Mouse (Mus musculus) retina, embryonic 14.5 days (tissue): ENCODE measurements around the gene Cdk11b.
A peak's percentile ranks its signal among the peaks of the same experiment; 100 is the strongest.

Source experiments
- DNase-seq: peaks from one replicate; pipeline ENCODE4 v3.0.0-alpha.2; 2015; ENCODE audit warnings: low spot score

Cdk11b gene

DNA sequence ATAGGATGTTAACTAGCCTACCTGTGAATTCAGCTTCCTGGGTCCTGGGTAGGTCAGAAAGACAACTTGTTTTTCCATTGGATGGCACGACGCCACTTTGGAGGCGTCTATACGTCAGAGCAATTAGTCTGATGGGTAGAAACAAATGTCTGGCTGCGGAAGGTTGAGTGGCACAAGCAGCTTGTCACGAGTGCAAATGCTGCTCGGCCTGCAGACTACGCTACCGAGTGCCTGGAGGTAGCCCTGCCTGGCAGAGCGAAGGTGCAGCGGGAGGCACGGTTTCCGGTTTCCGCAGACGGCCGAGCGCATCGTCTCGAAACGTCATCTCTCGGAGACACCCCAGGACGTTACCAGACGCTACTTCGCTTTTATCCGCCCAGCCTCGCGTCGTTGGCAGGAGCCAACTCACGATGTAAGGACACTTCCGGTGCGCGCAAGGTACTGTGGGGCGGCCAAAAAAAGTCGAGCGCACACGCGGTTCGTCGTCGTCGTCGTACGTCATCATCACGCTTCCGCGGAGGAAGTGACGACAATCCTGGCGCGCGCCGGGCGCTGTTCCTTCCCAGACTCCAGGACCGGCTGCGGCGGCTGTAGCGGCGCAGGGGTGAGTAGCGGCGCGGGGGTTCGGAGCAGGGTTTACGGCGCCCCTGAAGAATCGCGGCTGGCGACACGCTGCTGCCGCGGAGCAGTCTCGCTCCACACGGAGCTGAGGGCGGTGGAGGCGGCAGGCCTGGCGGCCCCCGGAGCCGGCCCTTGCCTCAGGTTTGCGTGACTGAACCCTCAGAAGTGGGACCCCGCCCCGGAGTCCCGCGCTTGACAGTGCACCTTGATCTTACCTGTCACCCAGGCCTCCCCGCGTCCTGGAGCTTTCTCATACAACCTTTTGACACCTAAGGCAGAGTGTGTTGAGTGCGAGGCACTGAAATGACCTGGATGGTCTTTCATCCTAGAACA lies at the start of gene Cdk11b:
Gene Cdk11b (plus strand): TSS at position 517 of the 954 bp plus-strand sequence.
- peak; percentile 97 for DNase-seq

DNA sequence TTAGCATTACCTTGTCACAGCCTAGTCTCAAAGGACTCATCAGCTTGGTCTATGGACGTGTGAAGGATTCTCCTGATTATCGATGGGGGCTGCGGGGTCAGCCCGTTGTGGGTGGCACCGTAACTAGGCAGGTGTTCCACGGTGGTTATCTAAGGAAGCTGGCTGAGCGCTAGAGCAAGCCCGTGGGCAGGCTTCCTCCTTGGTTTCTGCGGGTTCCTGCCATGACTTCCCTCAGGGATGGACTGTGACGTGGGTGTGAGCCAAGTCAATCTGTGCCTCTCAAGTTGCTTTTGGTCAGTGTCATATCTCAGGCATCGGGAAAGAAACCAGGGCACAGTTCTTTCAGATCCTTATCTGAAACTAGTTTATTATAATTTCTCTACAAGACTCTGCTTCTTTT lies 49.7 kb upstream of the Cdk11b start:
- no peak for DNase-seq

DNA sequence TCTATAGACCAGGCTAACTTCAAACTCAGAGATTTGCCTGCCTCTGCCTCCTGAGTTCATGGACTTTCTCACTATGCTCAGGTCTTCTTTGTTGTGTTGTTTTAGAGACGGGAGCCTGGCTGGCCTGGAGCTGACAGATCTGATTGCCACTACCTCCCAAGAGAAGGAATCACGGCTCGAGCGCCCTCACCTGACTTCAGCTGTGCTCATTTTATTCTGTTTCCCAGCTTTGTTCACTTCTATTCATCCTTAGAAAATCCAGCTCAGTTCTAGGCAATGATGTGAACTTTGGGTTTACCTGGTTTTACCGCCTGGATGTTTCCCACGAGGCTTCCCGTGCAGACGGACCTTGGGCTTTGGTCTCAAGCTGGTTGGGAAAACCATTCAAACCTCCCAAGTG lies 49.1 kb upstream of the Cdk11b start:
- no peak for DNase-seq

DNA sequence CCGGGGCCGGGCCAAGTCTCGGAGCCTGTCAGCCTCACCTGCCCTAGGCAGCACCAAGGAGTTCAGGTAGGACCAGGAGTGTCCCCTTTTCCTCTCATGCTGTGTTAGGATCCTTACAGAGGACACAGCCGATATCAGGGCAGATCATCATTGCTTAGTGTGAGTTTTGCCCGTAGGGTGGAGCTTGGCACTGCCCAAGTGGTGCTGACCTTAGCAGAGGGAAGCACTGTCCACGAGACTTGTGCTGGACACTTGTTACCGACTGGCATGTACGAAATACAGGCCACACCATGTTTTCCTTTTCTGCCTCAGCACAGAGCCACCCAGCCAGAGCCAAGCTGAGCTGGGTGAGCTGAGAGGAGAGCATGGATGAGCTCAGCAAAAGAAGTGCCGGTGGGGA lies 47.5 kb upstream of the Cdk11b start:
- no peak for DNase-seq

DNA sequence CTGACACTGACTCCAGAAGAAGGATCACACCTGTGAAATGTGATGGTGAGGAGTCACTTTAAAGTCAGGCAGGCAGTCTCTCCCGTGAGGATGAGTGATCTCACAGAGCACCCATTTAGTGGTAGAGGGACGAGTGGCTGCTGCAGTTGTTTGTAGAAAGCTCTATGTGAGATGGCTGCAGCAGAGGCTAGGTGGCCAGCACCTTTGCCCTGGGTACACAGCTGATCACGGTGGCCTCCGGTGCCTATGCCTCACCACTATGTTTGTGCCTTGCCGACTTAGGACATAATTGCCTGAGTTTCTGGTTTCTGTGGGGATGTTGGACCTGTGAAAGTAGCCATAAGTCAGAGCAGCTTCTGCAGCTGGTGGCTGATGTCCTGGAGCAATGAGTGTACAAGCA lies 46.9 kb upstream of the Cdk11b start:
- no peak for DNase-seq

DNA sequence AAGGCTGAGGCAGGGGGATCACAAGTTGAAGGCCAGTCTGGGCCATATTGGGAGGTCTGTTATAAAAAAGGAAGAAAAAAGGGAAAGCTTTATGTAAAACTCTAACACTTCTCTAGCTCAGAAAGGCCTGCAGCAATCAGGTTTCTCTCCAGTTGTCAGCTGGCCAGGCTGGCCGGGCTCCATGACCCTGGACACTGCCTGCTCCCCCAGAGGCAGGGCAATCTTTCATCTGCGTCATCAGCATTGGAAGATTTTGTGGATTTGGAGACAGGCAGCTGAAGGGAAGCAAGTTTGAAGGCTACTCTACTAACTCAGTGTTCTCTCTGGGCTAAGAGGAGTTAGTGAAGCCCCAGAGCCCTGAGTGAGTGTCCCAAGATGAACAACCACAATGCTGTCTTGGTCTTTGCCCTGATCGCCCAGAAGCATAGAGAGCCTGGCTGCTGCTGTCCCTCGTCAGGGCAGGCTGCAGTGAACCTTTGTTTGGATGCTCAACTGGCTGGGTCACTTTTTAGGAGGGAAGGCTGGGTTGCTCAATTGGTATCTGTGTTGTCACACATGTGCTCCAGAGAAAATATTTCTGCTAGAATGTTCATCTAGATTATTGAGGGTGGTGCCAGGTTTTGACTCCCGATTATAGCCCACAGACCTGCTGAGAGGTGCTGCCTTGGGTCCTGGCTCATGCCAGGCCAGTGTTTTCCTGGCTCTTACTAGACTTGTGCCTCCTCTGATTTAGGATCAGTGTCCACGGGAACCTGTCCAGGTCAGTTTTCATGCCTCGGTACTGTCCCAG lies 46.1 kb upstream of the Cdk11b start:
- DNase-seq = no peak

DNA sequence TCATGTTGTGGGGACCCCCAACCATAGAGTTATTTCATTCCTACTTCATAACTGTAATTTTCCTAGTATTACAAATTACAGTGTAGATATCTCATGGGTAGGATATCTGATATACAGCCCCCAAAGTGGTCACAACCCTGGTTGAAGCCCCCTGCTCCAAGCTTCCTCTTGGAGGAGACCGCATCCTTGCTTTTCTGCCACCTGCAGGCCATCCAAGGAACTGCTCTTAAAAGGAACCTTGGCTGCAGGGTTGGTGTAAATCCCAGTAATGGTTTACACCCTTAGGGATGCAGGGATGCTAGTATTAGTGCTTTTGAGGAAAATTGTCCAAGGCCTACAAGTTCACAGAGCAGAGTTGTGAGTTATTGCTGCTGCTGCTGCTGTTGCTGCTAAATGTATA lies 44.2 kb upstream of the Cdk11b start:
- DNase-seq = peak; percentile 82

DNA sequence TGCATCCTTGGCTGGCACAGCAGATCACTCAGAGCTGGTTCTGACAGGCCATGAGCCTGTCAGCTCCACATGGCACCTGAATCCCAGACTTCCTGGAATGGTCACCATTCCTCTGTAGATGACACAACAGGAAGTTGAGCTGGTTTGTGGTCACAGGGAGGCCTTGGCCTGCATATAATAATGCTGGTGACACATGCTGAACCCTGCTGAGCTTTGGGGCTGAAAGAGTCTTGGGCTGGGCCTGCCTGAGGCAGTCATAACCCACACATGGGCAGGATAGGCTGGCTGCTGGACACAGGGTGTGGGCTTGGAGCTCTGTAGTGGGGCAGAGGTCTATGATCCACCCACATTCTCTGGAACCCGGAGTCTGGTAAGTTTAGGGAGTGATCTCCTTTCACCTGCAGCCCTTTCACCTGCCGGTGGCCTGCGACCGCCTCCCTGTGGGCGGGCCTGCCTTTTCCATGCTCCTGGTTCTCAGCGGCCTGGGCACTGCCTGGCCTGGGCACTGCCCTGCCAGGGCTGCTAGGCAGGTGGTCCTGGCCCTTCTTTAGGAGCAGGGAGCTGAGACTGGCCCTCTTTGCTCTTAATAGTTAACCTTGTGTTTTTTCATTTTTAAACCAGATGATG lies 42.3 kb upstream of the Cdk11b start:
- DNase-seq = no peak

DNA sequence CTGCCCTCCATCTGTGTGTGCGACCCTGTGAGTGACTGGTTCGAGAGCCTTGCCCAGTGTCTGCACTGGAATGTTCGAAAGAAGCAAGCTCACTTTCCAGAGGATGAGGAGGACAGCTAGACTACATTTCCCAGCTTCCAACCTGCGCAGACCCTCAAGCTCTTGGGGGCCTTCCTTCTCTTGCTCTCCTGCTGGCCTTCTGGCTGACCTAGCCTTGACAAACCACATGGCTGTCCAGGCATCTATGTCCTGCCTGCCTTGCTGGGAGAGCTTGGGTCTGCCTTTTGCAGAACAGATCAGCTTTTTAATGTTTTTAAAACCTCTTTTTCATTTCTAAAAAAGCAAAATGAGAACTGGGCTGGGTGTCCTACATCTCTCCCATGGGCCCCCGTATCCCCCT lies 35.3 kb upstream of the Cdk11b start:
- no peak for DNase-seq

DNA sequence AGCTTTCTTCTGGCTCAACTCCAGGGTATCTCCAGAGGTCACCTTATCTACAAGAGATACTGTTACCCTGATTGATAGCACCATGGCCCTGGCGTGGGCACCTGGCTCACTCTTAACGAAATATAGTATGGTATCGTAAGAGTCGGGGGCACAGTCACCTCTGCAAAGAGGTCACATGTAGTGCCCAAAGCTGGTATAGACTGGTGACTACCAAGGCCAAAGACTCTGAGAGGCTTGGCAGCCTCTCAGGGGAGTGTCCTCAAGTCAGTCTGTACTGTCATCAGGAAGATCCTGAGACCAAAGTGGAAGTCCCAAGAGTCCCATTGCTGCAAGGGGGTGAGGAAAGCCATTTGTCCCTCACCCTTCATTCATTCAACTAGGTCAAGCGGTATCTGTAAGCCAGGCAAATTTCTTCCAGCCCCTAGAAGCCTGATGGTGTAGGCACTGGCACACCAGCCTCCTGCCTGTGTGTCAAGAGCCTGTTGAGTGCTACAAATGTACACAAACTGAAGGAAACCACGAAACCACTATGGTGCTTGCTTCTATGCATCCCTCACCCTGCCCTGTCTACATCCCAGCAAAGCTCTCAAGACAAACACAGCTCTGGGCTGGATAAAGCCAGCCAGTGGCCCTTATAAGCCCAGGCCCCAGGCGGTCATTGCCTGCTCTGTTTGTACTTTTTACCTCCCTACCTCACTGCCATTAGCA lies 33.5 kb upstream of the Cdk11b start:
- no peak for DNase-seq

DNA sequence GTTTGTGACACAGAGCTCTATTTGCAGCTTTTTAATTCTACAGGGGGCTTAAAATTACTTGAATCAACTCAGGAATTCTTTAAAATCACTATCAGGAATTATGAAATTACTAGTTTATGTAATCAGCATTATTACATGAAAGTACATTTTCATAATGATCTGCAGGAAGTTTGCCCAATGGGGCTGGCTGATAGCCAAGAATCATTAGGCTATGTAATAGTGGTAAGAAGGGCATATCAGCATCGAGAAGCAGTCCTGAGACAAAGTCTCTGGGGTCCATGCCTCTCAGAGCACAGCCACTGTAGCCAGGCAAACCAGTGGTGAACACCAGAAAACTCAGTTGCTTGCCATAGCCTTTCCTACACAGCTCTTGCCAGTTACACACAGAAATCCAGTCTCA lies 30.9 kb upstream of the Cdk11b start:
- DNase-seq = no peak

DNA sequence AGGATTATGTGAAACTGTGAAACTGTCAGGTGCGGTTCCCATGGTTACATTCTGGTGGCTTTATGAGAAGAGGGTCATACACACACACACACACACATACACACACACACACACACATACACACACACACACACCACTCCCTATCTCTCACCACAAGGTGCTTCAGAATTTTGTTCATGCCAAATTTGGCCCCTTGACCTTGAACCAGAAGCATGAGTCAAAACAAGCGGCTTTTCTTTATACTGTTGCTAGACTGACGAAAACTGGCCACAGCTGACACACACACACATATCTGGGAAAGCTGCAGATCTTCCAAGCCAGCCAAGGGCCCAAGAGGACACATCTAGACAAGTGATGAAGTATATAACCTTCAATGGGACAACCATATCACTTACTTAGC lies 28.9 kb upstream of the Cdk11b start:
- DNase-seq = no peak

DNA sequence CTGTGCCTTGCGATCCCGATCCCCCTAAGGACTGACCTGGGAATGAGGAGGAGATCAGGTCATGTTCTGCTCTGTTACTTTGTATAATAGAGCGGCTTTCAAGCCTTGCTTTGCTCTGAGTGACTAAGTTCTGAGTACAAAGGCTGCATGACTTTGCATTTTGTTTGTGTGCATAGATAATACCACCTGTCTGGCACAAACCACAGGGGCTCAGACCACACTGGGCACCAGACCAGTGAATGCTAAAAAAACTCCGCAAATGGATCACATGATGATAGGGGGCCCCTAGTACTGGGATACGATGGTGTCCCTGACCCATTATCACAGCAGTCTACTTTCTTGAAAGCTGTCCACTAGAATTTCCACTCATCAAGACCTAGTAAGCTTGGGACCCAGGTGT lies 28.0 kb upstream of the Cdk11b start:
- DNase-seq = no peak

DNA sequence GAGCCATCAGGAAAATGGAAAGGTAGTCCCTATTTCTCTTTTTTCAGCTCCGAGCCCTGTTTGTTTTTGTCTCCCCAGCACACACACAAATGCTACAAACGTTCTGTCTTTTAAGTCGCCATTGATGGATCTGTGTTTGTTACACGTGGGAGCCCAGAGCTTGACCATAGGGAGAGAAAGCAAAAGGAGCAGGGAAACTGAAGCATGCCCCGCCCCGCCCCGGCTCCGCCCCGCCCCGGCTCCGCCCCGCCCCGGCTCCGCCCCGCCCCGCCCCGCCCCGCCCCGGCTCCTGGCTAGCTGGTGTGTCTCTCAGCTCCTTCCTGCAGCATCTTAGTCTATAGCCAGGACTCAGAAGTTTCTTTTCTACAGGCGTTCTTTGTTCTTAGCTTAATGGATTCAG lies 26.1 kb upstream of the Cdk11b start:
- no peak for DNase-seq

DNA sequence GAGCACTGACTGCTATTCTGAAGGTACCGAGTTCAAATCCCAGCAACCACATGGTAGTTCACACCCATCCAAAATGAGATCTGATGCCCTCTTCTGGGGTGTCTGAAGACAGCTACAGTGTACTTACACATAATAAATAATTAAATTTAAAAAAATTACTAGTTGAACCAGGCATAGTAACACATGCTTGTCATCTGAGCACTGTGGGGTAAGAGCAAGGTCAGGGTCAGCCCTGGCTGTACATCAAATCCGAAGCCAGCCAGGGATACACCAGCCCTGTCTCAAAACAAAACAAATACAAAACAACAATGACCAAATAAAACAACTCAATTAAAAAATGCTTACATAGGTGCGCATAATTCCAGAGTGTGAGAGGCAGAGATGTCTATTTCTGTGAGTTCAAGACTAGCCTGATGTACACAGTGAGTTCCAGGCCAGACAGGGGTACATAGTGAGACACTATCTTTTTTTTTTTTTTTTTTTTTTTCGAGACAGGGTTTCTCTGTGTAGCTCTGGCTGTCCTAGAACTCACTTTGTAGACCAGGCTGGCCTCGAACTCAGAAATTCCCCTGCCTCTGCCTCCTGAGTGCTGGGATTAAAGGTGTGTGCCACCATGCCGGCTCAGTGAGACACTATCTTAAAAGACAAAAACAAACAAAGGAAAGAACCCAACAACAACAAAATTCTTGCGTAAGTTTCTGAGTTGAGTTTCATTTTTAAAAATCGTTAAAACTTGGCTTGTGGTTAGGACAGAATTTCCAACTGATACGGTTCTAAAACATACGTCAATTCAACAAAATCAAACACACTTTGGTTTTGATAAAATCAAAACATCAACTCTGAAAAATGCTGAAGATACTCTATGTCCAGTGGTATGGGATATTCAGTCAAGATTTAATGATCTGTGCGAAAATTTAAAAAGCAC lies 24.5 kb upstream of the Cdk11b start:
- DNase-seq = no peak

DNA sequence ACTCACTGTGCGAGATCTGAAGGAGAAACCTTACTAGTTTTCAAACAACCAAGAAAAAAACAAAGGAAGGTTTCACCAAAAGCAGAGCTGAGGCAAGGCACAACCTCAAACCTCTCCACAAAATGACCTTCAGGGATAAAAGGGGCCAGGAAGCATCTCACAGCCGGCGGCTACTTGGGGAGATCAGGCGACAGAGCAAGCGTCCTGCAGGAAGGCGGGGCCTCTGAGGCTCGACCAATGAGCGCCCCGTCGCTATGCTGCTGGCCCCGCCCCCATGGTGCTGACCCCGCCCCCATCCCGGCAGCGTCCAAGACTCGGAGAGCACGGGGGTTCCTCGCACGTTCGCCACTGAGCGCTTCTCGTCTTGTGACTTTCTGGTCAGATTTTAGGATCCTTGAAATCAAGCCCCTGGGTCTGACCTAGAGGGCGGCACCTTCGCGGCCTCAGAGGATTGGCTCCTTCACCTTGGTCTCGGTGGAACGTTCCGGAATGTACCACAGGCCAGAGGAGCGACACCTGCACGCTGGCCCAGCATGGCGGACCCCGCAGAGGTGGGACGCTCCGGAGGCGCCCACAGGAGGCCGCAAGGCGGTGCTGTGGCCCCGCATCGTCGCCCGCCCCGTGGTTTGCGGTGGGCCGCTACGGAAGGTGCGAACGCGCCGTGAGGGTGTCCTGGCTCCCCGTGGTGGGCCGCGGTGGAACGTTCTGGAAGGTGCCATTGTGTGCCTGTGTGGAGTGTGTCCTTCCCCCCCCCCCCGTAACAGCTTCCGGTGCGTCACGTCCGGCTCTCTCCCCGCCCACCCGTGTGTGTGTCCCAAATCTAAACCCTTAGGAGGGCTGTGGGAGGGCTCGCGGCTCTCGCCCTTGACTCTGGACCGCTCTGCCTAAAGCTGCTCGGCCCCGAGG lies 23.3 kb upstream of the Cdk11b start, which contains the start of gene Slc35e2:
Gene Slc35e2 (plus strand): TSS at position 326 of the 906 bp plus-strand sequence.
- DNase-seq = peak; percentile 95

DNA sequence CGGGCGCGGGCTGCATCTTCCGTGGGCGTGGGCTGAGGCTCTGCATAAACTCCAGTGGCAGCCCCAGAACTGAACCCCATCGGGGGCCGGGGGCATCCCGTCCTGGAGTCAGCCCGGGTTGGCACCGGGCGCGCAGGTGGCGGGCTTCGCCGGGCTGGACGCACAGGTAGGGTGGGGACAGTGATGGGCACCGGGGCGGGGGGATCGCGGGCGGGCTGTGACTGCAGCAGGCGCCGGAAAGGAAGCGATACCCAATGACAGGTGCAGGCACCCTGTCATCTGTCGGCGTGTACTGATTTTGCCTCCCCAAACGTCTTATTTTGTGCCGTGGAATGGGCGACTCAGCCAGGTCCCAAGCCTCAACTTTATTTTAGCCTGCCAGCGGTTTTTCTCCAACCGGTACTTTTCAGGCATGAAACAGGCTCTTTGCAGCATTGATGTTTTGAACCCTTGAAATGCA lies 22.6 kb upstream of the Cdk11b start:
- DNase-seq = no peak

DNA sequence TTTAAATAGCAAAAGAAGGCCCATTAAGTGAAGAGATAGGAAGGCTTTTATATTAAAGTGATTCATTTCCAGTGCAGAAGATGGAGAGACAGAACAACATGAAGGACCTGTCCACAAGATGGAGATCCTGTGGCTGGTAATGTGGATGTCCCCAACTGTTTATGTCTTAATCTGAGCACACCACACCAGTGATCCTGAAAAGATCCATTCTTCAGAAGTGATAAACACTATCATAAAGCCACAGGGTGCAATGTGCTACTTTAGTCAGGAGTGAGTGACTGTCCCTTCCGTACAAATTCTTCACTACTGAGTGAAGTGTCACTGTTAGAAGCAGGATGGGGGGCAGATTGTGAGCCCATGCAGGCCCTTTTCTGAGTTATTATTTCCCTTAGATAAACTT lies 21.9 kb upstream of the Cdk11b start:
- DNase-seq = no peak

DNA sequence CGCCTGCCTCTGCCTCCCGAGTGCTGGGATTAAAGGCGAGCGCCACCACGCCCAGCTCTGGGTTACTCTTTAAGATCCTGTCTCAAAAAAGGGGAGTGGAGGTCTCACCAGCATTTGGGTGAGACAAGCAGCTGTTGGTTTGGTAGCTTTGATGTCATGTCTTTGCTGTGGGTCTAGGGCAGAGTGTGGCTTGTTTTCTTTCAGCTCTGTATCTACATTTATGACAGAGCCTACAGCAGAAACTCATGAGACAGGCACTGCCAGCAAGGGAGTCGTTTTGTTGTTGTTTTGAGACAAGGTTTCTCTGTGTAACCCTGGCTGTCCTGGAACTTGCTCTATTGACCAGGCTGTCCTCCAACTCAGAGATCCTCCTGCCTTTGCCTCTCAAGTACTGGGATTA lies 20.9 kb upstream of the Cdk11b start:
- no peak for DNase-seq

DNA sequence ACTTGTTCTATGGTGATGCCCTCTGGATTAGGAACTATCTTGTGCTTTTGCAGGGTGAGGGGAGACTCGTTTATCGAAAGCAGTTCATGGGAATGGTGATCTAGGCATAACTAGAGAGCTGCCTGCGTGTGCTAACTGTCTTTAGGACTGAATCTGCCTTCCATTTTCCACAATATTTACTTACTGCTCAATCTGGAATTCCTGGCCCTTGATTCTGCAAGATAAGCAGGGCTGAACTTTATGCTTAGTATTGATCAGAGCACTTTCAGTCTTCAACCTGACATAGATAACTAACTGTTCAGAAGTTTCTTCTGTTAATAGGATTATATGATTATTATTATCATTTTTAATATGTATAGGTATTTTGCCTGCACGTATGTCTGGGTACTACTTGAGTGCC lies 19.5 kb upstream of the Cdk11b start:
- no peak for DNase-seq
